Mouse (Mus musculus) limb, embryonic 12.5 days (tissue): ENCODE results near the gene Fanca. TPM values are rescaled to one million over a fixed set of nuclear protein-coding genes. Genes with fewer than 3 reads are reported as not detected.

Experiments
- ATAC-seq: fragments of 200-750 bp; cut with Nextera tagmentation; 2 replicates; pipeline ENCODE4 v1.8.0; 2017; ENCODE audit warnings: low read depth, moderate TSS enrichment; ENCODE audit not compliant: insufficient number of reproducible peaks, insufficient read depth, low FRiP score, low TSS enrichment
- H3K27ac ChIP-seq: fragments of 300-500 bp; sonication (generic); 2 replicates; pipeline ENCODE4 v1.5.1; 2016; ENCODE audit warnings: mild to moderate bottlenecking, moderate library complexity
- H3K27me3 ChIP-seq: fragments of 300-500 bp; sonication (generic); 2 replicates; pipeline ENCODE4 v1.6.1; 2016; ENCODE audit warnings: mild to moderate bottlenecking, moderate library complexity
- H3K36me3 ChIP-seq: fragments of 300-500 bp; sonication (generic); 2 replicates; pipeline ENCODE4 v1.6.1; 2016; ENCODE audit warnings: mild to moderate bottlenecking, moderate library complexity
- H3K4me1 ChIP-seq: fragments of 300-500 bp; sonication (generic); replicated peaks from 2 replicates; pipeline ENCODE4 v1.6.1; 2016
- H3K4me2 ChIP-seq: fragments of 300-500 bp; sonication (generic); 2 replicates; pipeline ENCODE4 v1.6.1; 2016; ENCODE audit warnings: mild to moderate bottlenecking, moderate library complexity
- H3K4me3 ChIP-seq: fragments of 300-500 bp; sonication (generic); replicated peaks from 2 replicates; pipeline ENCODE4 v1.5.1; 2016; ENCODE audit warnings: mild to moderate bottlenecking
- H3K9ac ChIP-seq: fragments of 300-500 bp; sonication (generic); replicated peaks from 2 replicates; pipeline ENCODE4 v1.6.1; 2016; ENCODE audit warnings: mild to moderate bottlenecking, moderate library complexity
- H3K9me3 ChIP-seq: fragments of 300-500 bp; sonication (generic); 2 replicates; pipeline ENCODE4 v1.6.1; 2016; ENCODE audit warnings: mild to moderate bottlenecking, moderate library complexity
- WGBS: fragments of 180-500 bp; shearing (Covaris S2); methylation state at CpG from one replicate; pipeline ENCODE4 v1.1.7; 2016; 5-methylcytosine and 5-hydroxymethylcytosine counted together
- polyA plus RNA-seq: library from polyadenylated mRNA; unstranded; fragments of >200 nt; fragmentation: Nextera tagmentation; extraction: Ambion mirVana; gene quantifications from 2 replicates; pipeline ENCODE4 v1.2.1, GENCODE M21; 2016

Fanca gene
- polyA plus RNA-seq, 1 experiment from 2014 or later: 40.0 TPM

- no peak overlapping the region for H3K4me3 ChIP-seq
- H3K27ac ChIP-seq: no peak overlapping the region
- H3K4me1 ChIP-seq: 0 out of 2 replicates have a peak, but pooled peaks cover under 1% of the 10 kb centered on the region
- no peak for ATAC-seq
- WGBS: 66% methylated on average over 7 of the region's 7 CpGs
- no peak overlapping the region for H3K9ac ChIP-seq
- no peak overlapping the region for H3K4me2 ChIP-seq
- no peaks in the 10 kb centered on the region for H3K27me3 ChIP-seq
- H3K36me3 ChIP-seq: no peaks in the 10 kb centered on the region
- H3K9me3 ChIP-seq: no peaks in the 10 kb centered on the region
These were observed 24.5 kb upstream of the Fanca start for GRCm38 (mm10) chr8:123342911-123343310.

GRCm38 (mm10) chr8:123342253-123342652 is 23.9 kb upstream of the Fanca start:
- Histone ChIP-seq H3K4me1 (no peaks in the 10 kb centered on the region), H3K4me2 (no peak overlapping the region), H3K36me3 (no peaks in the 10 kb centered on the region), H3K27me3 (no peaks in the 10 kb centered on the region), H3K9me3 (no peaks in the 10 kb centered on the region), H3K9ac (no peak overlapping the region), H3K4me3 (no peak overlapping the region), H3K27ac (no peak overlapping the region)
- no peak for ATAC-seq
- WGBS: 82% methylated on average over 8 of the region's 8 CpGs

GRCm38 (mm10) chr8:123341040-123342015 is 23.0 kb upstream of the Fanca start:
- no peaks in the 10 kb centered on the region for H3K36me3 ChIP-seq
- no peak for ATAC-seq
- no peak overlapping the region for H3K4me3 ChIP-seq

GRCm38 (mm10) chr8:123340071-123340470 is 21.7 kb upstream of the Fanca start:
- Histone ChIP-seq H3K36me3 (no peaks in the 10 kb centered on the region), H3K9ac (no peak overlapping the region), H3K4me2 (no peak overlapping the region), H3K27me3 (peaks cover 4% of the 10 kb centered on the region), H3K9me3 (no peaks in the 10 kb centered on the region), H3K27ac (no peak overlapping the region), H3K4me3 (no peak overlapping the region), H3K4me1 (no peaks in the 10 kb centered on the region)
- WGBS: 91% methylated on average over 4 of the region's 4 CpGs
- ATAC-seq: no peak

More at GRCm38 (mm10) chr8:123341040-123342015, 23.0 kb upstream of the Fanca start:
- H3K4me1 ChIP-seq: no peaks in the 10 kb centered on the region
- H3K9ac ChIP-seq: no peak overlapping the region
- no peaks in the 10 kb centered on the region for H3K9me3 ChIP-seq
- no peak overlapping the region for H3K27ac ChIP-seq
- no peaks in the 10 kb centered on the region for H3K27me3 ChIP-seq
- H3K4me2 ChIP-seq: no peak overlapping the region
- WGBS: 86% methylated on average over 27 of the region's 27 CpGs

GRCm38 (mm10) chr8:123337475-123337874 is 19.1 kb upstream of the Fanca start:
- H3K4me1 ChIP-seq: peaks cover 7% of the 10 kb centered on the region; the same call in 1 of the 2 replicates
- H3K27me3 ChIP-seq: peaks cover 29% of the 10 kb centered on the region
- no peak overlapping the region for H3K4me2 ChIP-seq
- no peaks in the 10 kb centered on the region for H3K9me3 ChIP-seq
- no peak overlapping the region for H3K4me3 ChIP-seq
- no peak overlapping the region for H3K9ac ChIP-seq
- H3K27ac ChIP-seq: no peak overlapping the region
- ATAC-seq: no peak
- H3K36me3 ChIP-seq: no peaks in the 10 kb centered on the region
- 81% methylated on average over 3 of the region's 3 CpGs for WGBS

- Histone ChIP-seq H3K4me1 (peaks cover 7% of the 10 kb centered on the region; the same call in 1 of the 2 replicates), H3K9me3 (no peaks in the 10 kb centered on the region), H3K4me3 (no peak overlapping the region), H3K36me3 (no peaks in the 10 kb centered on the region), H3K9ac (no peak overlapping the region), H3K4me2 (no peak overlapping the region), H3K27me3 (peaks cover 48% of the 10 kb centered on the region), H3K27ac (no peak overlapping the region)
- 0% methylated on average over 1 of the region's 1 CpGs for WGBS
- ATAC-seq: no peak
These were observed 16.1 kb upstream of the Fanca start for GRCm38 (mm10) chr8:123334467-123334866.

- 9% methylated on average over 7 of the region's 7 CpGs for WGBS
- H3K4me2 ChIP-seq: no peak overlapping the region
These were observed 15.5 kb upstream of the Fanca start for GRCm38 (mm10) chr8:123333864-123334263.

GRCm38 (mm10) chr8:123333091-123333587 is 14.8 kb upstream of the Fanca start:
- 3% methylated on average over 19 of the region's 21 CpGs for WGBS
- H3K4me3 ChIP-seq: peak overlapping the region; percentile 59
- ATAC-seq: peak; percentile 33; the same call in 1 of the 2 replicates
- peaks cover 7% of the 10 kb centered on the region; the same call in 1 of the 2 replicates for H3K4me1 ChIP-seq
- no peaks in the 10 kb centered on the region for H3K9me3 ChIP-seq
- H3K27ac ChIP-seq: no peak overlapping the region
- no peaks in the 10 kb centered on the region for H3K36me3 ChIP-seq
- H3K9ac ChIP-seq: peak overlapping the region; percentile 46
- peak overlapping the region; percentile 91 for H3K4me2 ChIP-seq
- H3K27me3 ChIP-seq: peaks cover 48% of the 10 kb centered on the region

More at GRCm38 (mm10) chr8:123333864-123334263, 15.5 kb upstream of the Fanca start:
- Histone ChIP-seq H3K4me3 (0 out of 2 replicates have a peak overlapping the region, but pooled peaks have one; percentile 6), H3K27ac (no peak overlapping the region), H3K9ac (no peak overlapping the region), H3K4me1 (peaks cover 7% of the 10 kb centered on the region; the same call in 1 of the 2 replicates), H3K36me3 (no peaks in the 10 kb centered on the region), H3K9me3 (no peaks in the 10 kb centered on the region), H3K27me3 (peaks cover 48% of the 10 kb centered on the region)
- no peak for ATAC-seq

- Histone ChIP-seq H3K4me3 (peak within 1 kb of the TSS; percentile 59), H3K4me2 (peak within 1 kb of the TSS; percentile 91), H3K4me1 (peaks cover 7% of the 10 kb centered on the region; the same call in 1 of the 2 replicates), H3K9me3 (no peaks in the 10 kb centered on the region), H3K9ac (peak within 1 kb of the TSS; percentile 46), H3K27me3 (peaks cover 52% of the 10 kb centered on the region), H3K27ac (no peak within 1 kb of the TSS), H3K36me3 (no peaks in the 10 kb centered on the region)
- WGBS: under 1% methylated on average over 77 of the region's 85 CpGs
- peak; percentile 82 for ATAC-seq
These were observed 14.1 kb upstream of the Fanca start, which contains the start of gene Spire2 for GRCm38 (mm10) chr8:123332262-123333090. TSS of gene Spire2 (plus strand) at chr8:123332713.

GRCm38 (mm10) chr8:123331810-123332209 is 13.4 kb upstream of the Fanca start:
- H3K4me1 ChIP-seq: peaks cover 7% of the 10 kb centered on the region; the same call in 1 of the 2 replicates
- peak overlapping the region; percentile 59 for H3K4me3 ChIP-seq
- H3K27ac ChIP-seq: no peak overlapping the region

More at GRCm38 (mm10) chr8:123331810-123332209, 13.4 kb upstream of the Fanca start:
- Histone ChIP-seq H3K9ac (no peak overlapping the region), H3K27me3 (peaks cover 54% of the 10 kb centered on the region), H3K4me2 (peak overlapping the region; percentile 91), H3K9me3 (no peaks in the 10 kb centered on the region), H3K36me3 (no peaks in the 10 kb centered on the region)
- ATAC-seq: no peak
- 32% methylated on average over 8 of the region's 8 CpGs for WGBS
